Mouse (Mus musculus) skeletal muscle tissue, adult 2 months (tissue): ENCODE measurements around the gene Ttc27.

ENCODE experiments used
- DNase-seq: peaks from one replicate; pipeline ENCODE4 v3.0.0-alpha.2; 2012; ENCODE audit warnings: low read depth, low spot score

Gene Ttc27

DNA sequence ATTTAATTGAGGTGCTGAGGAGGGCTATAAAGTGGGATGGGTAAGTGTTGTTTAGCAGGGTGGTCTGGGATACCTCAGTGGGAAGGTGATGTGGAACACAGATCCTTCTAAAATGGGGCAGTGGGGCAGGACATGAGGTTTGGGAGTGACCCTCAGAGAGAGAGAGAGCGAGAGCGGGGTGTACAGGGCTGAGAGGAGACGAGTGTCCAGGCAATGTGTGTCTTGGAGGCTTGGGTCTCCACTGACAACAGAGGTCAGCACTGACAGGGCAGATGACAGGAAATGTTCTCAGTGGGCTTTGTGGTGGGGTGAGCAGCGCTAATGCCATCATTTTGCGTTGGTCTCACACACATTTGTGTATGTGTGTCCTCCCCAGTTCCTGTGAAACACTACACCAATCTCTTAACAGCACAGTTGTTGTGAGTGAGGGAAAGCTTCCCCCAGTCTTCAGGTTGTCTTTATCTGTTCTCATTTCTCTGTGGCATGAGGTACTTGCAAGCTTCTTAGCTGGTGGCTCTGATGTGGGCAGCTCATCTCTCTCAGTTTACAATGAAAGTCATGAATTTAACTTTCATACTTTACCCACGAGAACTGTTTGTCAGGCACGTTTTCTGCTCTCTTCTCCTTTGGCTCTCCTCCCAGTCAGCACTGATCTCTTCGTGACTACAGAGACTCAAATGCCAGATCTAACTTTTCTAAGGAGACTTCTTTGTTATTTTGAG lies 35.5 kb downstream of the Ttc27 start:
- DNase-seq: no peak

DNA sequence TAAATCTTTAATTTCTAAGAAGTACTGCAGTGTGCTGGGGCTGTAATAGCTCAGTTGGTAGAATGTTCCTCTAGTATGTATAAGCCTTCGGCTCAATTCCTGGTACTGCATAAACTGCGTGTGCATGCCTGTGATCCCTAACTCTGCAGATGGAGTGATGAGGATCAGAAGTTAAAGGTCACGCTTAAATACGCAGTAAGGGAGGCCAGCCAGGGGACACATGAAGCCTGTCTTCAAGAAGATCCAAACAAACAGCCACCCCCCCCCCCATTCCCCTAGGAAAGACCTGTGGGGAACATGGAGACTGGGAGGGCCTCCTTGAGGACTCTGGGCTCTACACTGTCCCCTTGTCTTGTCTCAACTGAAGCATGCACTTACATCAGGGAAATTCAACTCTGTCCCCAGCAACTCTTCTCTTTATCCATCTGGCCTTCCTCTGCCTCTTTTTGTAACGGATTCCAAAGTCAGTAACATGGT lies 36.1 kb downstream of the Ttc27 start:
- DNase-seq: no peak

DNA sequence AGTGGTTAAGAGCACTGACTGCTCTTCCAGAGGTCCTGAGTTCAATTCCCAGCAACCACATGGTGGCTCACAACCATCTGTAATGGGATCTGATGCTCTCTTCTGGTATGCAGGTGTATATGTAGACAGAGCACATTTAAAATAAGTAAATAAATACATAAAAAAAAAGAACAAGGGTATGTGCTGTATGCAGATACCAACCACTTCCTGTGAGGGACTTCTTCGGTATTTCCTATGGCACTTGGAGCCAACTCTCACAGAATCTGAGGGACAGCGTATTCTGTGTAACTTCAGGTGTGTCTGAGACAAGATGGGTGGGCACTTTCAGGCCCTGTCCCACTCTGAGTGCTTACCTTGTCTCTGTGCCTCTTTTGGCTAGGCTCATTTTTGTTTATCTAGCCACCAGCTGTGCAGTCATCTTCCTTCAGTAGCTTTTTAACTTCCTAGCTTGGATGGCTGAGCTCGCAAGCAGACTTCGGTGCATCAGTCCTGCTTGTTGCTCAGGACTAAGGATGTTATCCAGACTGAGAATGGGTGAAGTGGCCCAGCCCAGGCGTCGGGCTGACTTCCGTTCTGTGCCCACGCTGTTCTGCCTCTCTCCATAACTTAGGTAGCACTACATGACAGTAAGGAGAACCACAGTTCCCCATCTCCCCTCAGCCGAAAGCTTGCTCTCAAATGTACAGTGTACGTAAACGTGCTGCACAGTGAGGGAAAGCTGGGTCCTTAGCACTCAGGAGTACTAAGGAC lies 37.0 kb downstream of the Ttc27 start:
- no peak for DNase-seq

DNA sequence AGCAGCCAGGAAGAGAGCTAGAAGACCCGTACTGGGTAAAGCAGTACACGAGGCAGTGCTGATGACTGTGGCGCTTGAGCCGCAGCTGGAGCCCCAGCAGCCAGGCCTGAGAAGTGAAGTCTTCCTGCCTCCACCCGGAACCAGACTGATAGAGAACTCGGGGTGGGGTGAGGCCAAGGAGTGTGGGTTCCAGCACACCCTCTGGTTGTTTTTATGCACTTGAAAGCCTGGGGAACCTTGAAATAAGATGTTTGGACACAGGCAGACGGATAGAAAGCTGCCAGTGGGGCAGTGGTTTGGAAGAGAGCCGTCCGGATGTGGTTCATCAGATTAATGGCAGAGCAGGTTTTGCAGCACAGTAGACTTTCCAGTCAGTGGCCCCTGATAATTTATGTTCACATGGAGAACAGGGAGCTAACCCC lies 51.9 kb downstream of the Ttc27 start:
- DNase-seq: no peak

DNA sequence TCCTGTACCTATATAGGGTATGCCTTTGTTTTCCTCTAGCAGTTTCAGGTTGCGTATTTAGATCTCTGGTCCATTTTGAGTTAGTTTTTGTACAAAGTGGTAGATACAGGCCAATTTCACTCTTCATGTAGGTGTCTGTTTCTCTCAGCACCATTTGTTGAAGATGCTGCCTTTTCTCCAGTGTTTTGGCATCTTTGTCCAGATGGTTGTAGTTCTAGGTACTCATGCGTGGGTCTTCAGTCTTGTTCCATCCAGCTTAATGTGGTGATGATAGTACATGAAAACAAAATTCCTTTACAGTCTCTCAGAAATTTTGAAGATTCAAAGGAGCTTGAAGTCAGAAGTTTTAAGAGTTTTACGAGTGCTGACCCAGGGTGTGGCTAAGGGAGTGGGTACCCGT lies 54.8 kb downstream of the Ttc27 start:
- no peak for DNase-seq

DNA sequence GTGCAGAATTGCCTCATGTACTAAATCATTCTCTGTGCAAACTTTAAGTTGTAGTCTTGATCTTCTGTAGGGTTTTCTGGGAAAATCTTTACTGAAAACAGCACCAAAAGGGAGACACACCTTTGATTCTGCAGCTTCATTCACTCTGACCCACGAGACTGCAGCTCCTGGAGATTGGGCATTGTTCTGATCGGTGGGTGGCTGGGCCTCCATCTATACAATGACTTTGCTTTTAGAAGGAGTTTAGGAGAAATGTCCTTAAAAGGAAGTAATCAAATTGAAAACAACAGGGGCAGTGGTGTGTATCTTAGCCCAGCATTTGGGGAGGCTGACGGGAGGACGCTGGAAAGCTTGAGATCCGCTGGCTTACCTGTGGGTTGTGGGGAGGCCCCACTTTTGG lies 56.0 kb downstream of the Ttc27 start:
- no peak for DNase-seq

DNA sequence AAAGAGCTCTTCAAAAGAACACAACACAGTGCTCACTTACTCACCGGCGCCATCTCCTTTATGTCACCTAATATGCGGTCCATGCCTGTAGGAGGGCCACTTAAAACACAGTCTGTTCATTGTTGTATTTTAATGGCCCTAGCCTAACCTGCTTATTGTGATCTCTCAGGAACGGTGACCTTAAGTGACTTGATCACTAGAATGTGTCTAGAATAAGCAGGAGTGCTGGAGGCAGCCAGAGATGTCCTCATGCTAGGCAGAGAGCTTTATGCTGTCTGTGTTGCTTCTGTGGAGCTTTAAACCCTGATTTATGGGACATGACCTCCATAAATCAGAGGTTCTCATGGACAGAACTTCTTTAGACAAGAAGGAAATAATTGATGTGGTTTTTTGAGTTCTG lies 62.6 kb downstream of the Ttc27 start:
- DNase-seq: no peak

DNA sequence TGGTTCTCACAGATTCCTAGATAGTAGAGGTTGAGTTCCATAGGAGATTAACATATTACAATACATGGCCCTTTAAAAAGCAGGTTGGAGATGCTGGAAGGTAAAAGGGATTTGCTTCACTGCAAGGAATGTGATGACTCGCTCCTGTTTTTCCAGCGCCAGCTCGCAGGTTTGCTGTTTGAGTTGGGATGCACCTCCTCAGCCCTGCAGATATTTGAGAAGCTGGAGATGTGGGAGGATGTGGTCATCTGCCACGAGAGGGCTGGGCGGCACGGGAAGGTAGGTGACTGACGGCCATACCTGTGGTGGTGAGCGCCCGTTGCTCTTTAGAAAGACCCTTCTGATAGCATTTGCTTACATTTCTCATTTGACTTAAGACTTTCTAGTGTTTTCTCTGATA lies 63.1 kb downstream of the Ttc27 start:
- no peak for DNase-seq

DNA sequence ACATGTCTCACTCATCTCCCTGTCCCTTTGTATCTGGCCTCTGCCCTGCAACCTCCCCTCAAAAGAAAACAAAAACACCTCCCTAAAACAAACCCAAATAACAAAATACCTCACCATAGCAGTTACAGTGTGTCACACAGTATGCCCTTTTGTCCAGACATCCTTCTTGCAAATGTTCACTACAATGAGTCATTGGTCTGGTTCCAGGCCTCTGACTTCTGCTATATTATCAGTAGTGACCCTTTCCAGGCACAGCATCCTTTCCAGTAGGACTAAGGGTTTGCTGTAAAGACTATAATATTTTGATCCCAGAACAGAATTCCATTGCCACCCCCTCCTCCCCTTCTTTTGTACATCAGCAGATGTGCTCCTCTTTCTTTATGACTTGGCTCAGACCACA lies 64.4 kb downstream of the Ttc27 start:
- no peak for DNase-seq

DNA sequence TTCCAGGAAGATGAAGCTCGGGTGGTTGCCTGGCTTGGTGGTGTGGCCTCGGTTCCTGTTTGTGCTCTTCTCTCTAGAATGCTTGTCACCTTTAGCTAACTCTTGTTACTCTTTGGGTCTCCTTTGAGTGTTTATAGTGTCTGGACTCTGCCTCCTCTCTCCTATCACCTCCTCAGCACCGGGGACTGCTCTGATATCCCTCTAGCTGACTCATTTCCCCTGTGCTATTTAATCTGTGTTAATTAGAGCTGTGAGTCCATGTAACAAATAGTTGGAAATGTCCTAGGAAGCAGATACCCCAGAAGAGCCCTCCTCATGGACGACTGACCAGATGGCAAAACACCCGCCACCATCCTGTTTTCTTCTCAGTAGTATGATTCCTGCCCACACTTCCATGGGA lies 68.1 kb downstream of the Ttc27 start:
- no peak for DNase-seq

DNA sequence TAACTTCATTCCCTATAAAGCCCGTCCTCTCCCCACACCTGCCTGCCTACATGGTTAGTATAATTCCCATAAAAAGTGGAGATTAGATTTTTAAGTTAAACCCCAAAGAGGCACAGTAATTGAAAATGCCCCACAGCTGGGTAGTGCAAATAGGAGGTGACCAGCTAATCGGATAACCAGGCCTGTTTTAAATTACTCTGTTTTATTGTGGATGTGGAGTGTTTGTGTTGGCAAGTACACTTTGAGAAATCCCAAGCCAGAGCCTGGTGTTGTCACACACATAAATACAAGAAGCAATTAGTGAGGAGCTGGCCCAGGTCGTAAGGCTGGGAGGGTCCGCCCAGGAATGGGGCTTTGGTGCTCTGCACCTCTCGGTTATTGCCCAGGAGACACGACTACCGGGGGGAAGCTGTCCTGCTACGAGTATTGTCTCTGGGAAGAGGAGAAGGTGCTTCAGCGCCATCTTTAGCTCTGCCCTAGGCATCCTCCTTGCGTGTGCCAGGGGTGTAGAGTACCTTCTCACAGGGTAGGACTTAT lies 68.7 kb downstream of the Ttc27 start:
- DNase-seq: no peak

DNA sequence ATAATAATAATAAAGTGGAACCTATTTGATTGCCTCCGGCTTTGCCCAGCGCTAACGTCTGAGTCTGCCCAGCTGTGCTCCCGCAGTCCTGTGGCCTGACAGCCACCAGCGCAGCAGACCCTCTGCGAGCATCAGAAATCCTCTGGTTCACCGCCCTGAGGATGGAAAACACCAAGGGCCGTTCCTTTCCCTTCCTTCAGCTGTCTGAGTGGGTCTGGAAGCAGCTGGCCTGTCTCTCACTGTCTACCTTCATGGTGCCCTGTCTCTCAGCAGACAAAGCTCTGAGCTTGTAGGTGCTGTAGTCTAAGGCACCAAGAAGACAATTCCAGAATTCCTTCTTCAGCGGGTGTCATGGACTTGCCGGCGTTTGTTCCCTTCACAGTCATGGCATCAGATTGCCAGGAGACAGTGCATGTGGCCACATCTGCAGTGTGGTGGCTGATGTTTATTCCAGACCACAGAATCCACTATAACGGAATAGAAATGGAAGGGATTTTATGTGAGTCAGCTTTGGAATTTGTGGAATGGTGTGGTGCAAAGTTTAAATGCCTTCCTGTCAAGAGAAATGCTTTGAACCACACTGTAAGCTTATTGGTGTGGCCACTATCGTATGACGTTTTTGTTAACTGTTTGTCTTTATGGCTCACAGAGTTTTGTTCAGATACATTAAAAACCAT lies 78.6 kb downstream of the Ttc27 start:
- no peak for DNase-seq

DNA sequence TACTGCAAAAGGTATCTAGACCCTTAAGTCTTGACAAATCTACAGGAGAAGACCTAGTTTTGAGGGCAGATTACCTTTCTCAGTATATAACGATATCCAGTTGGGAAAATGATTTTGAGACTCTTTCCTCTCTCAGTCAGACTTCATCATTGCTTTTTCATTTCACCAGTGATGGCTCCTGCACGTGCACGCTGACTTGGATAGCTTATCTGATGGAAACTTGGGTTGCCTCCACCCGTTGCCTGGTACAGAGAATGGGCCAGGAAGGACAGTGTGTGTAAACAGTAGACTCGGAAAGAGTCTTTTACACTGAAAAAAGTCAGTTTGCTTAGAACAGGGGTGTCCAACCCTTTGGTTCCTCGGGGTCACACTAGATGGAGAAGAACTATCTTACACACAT lies 82.3 kb downstream of the Ttc27 start:
- no peak for DNase-seq

DNA sequence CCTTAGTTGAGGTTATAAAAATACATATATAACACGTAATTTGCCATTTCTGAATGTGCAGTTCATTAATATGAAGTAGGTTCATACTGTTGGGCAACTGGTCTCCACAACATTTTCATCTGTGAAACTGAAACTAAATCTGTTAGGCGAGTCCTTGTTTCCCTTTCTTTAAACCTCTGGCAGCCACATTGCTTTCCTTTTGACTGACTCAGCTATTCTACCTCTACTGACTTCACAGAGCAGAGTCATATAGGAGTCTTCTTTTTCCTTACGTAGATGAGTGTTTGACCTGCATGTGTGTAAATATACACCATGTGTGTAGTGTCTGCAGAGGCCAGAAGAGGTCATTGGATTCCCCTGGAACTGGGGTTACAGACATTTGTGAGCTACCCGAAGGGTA lies 85.2 kb downstream of the Ttc27 start:
- no peak for DNase-seq

DNA sequence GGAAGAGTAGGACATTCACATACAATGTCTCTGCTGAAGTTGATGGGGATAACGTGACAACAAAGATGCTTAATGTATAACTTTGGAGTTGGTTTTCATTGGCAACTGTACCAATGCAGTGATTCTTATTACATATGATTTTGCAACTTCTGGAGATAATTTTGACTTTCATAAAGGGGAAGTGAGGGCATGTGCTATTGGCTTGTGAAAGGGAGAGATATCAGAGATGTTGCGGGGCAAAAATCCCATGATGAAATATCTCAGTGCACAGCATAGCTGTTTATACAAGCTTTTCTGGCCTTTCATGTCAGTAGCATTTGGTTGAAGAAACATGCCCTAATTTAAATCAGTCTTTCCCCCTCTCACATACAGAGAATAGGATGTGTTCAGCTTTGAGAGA lies 86.3 kb downstream of the Ttc27 start:
- no peak for DNase-seq

DNA sequence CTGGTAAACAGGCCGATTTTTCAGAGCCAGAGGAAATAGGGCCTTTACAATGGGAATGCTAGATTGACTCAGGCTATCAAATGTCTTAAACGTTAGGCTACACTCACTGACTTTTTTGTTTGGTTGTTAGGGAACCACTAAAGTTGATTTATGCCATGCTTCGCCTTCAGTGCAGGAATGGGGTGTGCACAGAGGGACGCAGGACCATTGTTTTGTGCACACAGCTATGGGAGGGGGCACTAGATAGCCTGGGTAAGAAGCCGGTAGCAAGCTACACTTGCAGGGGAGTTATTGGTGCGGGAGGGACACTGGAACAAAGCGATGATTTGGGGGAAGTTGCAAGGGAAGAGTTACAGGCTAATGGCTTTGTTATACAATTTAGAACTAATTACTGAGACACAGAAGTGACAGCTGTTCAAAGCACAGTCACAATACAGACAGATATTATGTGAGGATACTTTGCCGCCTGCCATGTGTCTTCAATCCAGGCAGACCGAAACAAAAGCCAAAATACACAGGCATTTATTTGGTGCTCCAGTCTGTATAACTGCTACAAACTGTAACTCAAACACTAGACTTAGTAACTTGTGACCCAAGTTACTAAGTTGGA lies 86.9 kb downstream of the Ttc27 start:
- DNase-seq: no peak

DNA sequence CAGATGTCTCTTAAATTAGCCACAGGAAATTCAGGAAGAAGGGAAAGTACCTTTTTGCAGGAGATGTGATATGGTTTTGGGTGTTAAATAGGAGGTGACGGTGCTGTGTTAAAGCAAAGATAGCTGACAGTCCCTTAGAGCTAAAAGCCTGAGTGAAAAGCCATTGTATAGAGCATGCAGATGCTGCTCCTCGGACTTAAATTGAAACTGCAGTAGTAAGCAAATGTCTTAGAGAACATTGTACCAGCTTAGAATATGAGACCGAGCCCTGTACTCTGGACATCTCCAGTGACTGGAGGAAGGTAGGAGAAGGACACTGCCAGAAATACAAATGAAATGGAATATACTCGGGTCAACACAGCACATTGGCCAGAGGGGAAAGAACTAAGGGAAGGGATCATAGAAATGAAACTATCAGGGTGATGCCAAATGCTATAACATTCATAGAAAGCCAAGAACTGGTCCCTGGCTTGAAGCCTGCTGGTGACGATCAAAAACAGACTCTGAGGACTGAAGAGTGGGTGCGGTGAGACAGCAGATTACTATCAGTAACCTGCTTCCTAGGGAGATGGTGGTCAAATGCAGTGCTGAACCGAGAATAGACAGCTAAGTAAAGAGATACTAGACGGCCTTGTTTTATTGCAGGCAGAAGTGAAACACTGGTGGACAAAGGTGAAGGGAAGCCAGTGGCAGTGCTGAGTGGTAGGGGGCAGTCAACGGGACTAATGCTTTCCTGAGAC lies 90.1 kb downstream of the Ttc27 start:
- no peak for DNase-seq

DNA sequence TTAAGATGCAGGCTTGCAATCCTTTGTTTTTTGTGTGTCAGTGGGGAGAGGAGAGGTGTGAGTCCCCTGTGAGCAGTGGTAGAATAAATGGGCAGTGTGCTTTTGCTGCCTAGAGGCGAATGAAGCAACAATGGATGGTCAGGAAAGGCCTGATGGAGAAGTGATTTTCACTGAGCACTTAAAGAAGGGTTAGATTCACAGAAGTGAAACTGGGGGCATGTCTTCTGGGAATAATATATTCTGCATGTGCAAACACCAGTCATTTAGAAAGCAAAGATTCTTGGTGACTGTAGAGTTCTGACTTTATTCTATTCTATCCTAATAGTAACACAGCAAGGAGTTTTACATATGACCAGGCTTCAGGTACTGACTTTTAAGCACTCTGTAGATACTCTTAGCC lies 90.8 kb downstream of the Ttc27 start:
- no peak for DNase-seq

DNA sequence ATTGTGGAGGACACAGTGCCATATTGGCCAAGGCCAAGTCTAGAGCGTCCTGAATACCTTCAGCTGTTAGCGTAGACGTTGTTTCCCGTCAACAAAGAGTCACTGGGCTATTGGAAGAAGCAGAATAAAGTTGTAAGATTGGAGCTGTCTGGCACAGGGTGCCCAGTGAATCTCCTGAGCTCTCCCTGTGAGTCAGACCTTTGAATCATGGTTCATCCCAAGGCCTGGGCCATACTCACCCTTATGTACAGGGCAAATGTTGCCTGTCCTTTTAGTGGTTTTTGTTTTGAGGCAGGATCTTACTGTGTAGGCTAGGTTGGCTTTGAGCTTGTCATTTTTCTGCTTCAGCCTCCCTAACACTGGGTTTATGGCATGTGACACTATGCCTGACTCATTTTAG lies 91.4 kb downstream of the Ttc27 start:
- DNase-seq: no peak

DNA sequence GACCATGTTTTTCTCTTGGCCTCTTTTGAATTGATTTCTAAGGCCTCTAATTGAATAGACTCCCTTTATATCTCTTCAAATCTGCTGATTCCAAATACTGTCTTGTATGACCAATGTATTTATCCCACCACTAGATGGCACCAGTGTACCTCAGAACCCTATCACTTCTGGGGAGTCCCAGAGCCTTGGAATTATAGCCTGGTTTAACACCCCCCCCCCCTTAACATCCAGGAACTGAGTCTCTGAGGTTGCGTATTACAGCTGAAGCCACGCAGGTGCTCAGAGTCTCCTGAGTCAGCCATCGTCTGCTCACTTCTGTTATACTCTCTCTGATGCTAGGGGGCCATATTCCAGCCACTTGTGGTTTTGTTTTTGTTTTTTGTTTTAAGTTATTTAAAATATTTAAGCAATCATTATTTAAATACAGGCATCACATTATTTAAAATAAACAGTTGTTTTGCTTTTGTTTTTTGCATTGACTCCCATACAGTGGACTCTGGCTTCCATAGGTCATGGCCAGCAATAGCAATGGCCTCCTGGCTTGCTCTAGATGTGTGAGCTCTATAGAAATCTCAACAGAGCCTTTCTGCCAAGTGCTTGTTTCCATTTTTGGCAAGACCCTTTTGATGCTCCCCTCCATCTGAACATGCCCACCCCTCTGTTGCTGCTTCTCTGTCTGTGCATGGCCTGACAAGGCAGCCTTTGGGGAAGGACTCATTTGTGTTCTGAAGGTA lies 93.5 kb downstream of the Ttc27 start:
- DNase-seq: peak; percentile 70

DNA sequence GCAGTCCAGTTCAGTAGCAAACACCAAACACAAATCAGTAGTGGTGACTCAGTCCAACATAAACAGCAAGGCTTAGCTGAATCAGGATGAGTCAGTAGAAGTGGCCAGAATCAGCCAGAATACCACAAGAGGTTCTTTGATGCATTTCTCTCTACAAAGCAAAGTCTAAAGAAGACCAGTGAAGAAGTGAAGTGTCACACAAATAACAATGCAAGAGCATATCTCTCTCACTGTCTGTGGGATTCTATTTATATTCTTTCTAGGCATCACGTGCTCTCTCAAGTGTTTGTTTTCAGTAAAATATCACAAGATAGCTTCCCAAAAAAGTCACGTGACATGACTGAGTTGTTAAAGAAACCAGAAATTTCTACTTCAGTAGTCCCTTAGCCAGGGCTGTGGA lies 102.2 kb downstream of the Ttc27 start:
- no peak for DNase-seq
